Mouse (Mus musculus) layer of hippocampus, postnatal 36 days (tissue): ENCODE results near the gene Diablo. TPM values are rescaled to one million over a fixed set of nuclear protein-coding genes. Genes with fewer than 3 reads are reported as not detected.

ENCODE experiments used
- DNase-seq, 2 experiments: peaks; one replicate each; pipeline ENCODE4 v3.0.0; 2022
- microRNA-seq, 2 experiments: library from miRNA; unstranded; fragments of <30 nt; microRNA quantifications; one replicate each; pipeline ENCODE4 v1.2.0; 2021
- total RNA-seq, 2 experiments: library from RNA; stranded (reverse); gene quantifications; 2 replicates each; pipeline ENCODE4 v1.2.3; 2021

The Diablo gene
- total RNA-seq, 2 experiments from 2014 or later = 34.4 to 37.0 TPM

GRCm38 (mm10) chr5:123501973-123502372 lies 22.0 kb downstream of the Diablo start:
- DNase-seq = no peak

DNA sequence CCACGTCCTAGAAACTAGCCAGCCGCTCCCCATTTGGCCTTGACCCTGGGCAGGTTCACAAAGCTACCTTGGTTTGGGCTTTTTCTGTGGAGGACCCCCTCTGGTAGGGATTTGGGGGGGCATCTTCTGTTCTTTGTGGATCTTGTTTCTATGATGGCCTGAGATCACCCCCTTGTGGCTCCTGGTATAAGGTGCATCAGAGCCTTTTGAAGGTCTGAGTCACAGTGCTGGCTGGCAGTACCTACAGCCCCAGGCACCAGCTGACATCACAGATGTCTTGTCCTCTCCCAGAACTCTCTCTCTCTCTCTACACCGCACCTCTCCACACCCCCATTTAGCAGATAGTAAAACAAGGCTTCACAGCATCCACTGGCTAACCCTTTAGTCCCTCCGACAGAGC lies 24.3 kb downstream of the Diablo start:
- DNase-seq = peak; percentile 36 to 37

DNA sequence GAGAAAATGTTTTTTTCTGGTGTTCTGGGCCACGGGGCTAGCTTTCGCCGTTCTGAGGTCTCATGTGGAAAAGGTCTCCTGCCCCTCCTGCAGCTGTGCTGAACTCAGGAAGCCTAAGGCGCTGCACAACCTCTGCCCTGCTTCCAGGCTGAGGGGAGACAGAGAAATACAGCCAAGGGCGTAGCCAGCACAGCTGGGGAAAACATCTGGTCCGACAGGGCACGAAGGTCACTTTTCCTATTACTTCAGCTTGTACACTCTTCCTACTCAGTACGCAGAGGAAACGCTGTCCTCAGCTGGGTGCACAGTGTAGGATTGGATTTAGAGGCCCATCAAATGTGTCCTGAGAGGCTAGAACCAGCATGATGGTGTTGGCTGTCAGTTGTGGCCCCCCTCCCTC lies 34.0 kb downstream of the Diablo start:
- no peak for DNase-seq

- DNase-seq = no peak
Measured at GRCm38 (mm10) chr5:123489112-123489785, 34.7 kb downstream of the Diablo start, which contains the start of the genes Lrrc43 and Il31. Gene Lrrc43, plus strand, starts transcription at chr5:123489305. Gene Il31, minus strand, starts transcription at chr5:123489489.

- no peak for DNase-seq
Measured at GRCm38 (mm10) chr5:123487659-123488395, 36.1 kb downstream of the Diablo start.

- no peak for DNase-seq
Measured at GRCm38 (mm10) chr5:123473817-123474216, 50.2 kb downstream of the Diablo start.

- no peak for DNase-seq
Measured at GRCm38 (mm10) chr5:123470784-123471400, 53.1 kb downstream of the Diablo start.

- DNase-seq = no peak
Measured at GRCm38 (mm10) chr5:123464638-123465037, 59.3 kb downstream of the Diablo start.

DNA sequence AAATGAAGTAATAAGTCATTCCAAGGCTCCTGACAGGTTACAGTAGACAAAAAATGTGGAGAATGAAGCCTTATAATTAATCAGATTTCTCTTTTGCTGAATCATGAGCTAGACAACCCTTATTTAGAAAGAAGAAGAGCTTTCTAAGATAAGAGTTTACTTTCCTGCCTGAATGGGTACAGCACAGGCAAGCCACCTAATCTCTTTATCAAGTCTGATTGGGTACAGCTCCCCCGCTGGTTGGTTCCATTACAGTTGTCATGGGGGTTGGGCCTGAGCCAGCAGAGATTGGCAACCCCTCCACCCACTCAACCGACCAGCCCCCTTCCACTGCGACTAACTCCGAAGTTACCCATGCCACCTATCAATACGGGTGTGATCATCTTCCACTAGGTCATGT lies 62.6 kb downstream of the Diablo start:
- no peak for DNase-seq

Small RNA genes within 50 kb of the gene (microRNA-seq; reads per million reads assigned to microRNA genes)
- 0.90 to 1.1 reads per million in 2 experiments for gene Mir7647

Other genes starting within 250 kb of the Diablo start
- 10 to 100 TPM; 61.7 to 66.0 TPM for gene Bcl7a, start 180.3 kb downstream of the Diablo start, total RNA-seq
- gene Mlxip, start 129.4 kb downstream of the Diablo start, total RNA-seq = 10 to 100 TPM; 19.3 to 21.3 TPM
- under 1 TPM; 0.50 to 0.73 TPM for gene Lrrc43, start 34.9 kb downstream of the Diablo start, total RNA-seq
- not detected for gene Il31, start 34.7 kb downstream of the Diablo start, total RNA-seq
- gene B3gnt4, start 13.7 kb downstream of the Diablo start, total RNA-seq = 1 to 10 TPM; 1.1 to 1.2 TPM
- 1 to 10 TPM; 5.9 to 7.6 TPM for gene Gm49027, start 1.3 kb upstream of the Diablo start, total RNA-seq
- 10 to 100 TPM; 97.1 to 99.8 TPM for gene Vps33a, start 48.9 kb upstream of the Diablo start, total RNA-seq
- 100 to 1,000 TPM; 136 to 137 TPM for gene Clip1, start 160.4 kb upstream of the Diablo start, total RNA-seq
- 10 to 100 TPM; 49.6 to 63.2 TPM for gene Zcchc8, start 196.9 kb upstream of the Diablo start, total RNA-seq
- 100 to 1,000 TPM; 101 to 110 TPM for gene Rsrc2, start 225.2 kb upstream of the Diablo start, total RNA-seq
- 1 to 10 TPM; 2.3 to 3.4 TPM for gene Kntc1, start 225.5 kb upstream of the Diablo start, total RNA-seq